Mouse (Mus musculus) T-helper 2 cell (primary cell): ENCODE results near the gene Cd274.
"Not testable (repeated sequence)": the region's sequence is repeated elsewhere in the genome, so short reads cannot be mapped to it uniquely, and the experiment has no call there.

Experiments
- in situ Hi-C: fragments of 300-600 bp; cut with MboI, MseI; formaldehyde crosslinking; loops from one replicate; pipeline ENCODE4 v1.15.1; 2025; ENCODE audit warnings: high pct_unique_total_duplicates

Gene Cd274

DNA sequence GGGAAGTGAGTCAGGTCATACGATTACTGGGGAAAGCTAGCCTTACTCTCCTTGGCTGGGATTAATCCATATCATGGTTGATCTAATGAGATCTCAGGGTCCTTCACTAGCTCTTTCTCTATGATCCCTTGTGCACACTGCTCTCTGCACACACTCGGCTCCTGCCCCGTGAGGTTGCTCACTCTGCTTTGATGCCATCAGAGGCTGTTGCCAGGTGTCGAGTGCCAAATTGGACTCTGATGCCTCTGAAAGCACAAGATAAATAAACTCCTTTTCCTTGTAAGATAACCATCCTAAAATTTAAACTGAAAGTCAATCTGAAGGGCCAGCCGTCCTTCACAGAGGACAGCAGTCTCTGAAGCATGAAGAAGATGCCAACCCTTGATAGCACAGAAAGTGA, 23.2 kb downstream of the Cd274 start:
- in situ Hi-C loops: no loop called here

DNA sequence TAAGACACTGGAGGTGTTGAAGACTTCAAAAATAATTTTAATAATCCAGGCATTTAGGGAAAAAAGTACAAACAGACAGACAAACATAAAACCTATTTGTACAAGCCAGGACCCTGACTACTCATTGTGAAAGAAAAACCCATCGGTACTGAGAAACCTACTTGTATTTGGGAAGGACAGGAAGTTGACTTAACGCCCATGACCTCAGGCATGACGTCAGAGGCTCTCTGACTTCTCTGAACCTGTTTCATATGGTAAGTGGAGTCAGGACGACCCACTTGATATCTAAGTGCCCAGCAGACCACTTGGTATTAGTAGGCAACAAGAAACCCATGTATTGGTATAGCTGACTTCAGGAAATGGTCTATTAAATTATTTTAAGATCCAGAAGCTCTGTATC, 24.0 kb downstream of the Cd274 start:
- in situ Hi-C loops: no loop called here

DNA sequence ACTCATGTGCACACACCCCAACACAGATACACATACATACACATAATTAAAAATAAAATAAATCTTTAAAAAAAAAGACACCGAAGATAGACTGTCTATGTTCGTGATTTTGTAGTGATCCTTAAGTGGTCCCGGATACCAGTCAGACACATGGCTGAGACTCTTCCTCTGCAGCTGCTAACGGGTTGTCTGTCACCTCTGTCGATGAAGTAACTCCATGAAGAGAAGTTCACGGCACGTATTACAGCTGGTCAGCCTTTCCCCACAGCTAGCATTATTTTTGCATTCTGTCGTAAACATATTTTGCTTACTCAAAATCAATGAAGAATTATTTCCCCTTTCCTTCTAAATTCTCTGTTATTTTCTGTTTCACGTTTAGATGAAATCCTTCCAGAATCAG, 26.1 kb downstream of the Cd274 start:
- in situ Hi-C loops: no loop called here

DNA sequence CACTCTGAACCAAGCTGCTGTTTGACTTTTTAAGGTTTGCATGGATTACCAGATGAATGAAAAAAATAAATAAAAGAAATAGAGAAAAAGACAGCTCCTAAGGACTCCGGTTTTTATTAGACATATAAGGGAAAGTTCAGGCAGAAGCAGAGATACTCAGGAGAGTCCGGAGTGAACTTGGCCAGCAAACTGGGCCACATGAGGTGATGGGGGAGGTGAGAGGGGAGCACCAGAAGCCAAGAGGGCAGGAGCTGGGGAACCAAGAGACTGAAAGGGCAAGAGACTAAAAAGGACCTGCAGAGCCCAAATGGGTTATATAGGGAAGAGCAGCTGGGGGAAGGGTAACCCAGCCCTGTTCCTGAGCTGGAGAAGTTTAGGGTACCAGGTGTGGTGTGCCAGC, 27.5 kb downstream of the Cd274 start:
- in situ Hi-C loops: no loop called here

DNA sequence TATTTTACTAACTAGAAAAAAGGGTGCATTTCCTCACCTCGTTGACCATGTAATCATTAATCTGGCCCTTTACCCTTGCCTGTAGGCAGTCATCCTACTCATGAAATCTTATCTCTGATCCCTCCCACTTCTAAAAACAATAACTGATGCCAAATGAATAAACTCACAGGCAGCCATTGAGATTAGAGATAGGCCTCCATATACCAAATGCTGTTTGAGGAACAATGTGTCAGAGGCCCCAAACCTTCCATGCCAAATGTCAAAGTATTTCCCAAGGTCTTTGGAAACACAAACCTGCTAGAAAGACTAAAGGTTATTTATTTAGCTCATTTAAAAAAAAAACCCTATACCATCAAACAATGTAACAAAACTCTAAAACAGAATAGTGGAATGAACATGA, 29.1 kb downstream of the Cd274 start:
- in situ Hi-C loops: no loop called here

DNA sequence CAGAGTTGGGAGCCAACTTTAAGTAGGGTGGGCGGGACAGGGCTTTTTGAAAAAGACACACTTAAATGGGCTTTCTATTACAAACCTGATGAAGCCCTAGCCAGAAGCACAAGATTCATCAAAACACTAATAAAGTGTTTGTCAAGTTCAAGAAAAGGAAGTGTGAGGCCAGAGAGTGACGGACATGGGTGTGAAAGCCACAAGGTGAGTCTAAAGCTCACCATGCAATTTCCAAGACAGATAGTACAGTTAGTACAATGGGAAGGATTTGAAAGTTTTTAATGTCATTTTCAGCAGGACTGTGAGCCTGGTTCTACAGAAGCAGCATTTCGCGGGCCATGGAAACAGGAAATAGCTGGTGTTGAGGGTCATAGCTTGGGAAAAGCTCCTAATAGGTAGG, 32.5 kb downstream of the Cd274 start:
- in situ Hi-C loops: no loop called here

DNA sequence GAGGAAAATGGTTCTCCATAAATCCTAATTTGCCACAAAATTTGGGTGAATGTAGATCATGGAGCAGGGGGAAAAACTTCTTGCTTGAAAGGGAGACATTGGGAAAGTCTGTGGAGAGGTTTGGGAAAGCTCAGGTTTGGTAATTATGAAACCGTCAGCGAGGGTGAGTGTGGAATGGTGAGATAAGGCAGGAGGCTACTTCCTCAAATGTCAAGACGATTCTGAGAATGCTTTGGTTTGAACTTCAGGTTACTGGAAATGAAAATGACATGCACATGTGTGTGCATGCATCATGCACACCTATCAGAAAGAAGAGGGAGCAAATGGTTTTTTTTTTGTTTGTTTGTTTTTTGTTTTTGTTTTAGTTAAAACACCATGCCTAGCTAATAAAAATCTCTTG, 33.2 kb downstream of the Cd274 start:
- in situ Hi-C loops: no loop called here

DNA sequence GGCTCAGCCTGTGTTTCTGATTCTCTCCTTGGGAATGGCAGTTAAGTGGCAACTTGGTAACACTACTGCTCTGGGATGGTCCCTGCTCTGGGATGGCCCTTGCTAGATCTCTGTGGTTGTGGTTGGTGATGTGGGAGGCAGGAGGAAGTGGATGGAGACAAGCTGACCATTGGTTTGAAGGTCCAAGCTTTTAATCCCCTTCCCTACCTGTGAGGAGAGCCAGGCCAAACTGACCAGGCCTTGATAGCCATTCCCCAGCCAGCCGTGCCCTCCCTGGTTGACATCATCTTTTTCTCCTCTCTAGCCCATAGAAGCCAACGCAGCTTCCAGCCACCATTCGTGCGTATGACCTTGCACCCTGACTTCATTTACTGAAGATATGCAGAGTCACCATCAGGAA, 35.4 kb downstream of the Cd274 start:
- in situ Hi-C loops: no loop called here

DNA sequence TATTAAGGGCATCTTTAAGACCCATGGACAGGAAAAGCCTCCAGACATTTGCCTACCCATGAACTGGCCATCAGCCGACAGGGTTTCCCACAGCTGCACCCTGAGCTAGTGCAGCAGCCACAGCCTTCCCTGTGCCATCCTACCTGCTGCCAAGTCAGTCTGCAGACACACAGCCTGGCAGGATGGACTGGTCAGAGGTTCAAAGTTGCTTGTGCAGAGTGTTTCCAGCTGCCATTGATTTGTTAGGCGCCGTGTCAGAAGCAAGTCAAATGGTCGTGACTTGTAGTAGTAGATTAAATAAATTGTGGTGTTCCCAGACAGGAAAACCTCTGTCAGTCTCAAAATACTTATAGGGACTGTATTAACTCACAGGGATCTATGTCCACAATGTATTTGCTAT, 36.0 kb downstream of the Cd274 start:
- in situ Hi-C loops: no loop called here

DNA sequence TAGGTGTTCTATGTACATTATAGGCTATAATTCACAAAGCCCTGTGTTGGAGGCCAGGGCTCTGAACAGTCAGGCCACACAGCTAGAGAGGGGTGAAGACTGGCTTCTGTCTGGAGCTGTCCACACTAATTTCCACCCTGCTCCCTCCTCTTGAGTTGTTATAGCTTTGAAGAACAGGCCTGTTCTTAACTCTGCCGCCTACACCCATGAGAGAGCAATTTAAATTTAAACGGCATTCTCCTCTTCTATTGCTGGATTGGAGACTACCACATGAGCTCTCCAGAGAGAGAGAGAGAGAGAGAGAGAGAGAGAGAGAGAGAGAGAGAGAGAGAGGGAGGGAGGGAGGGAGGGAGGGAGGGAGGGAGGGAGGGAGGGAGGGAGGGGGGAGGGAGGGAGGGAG, 38.1 kb downstream of the Cd274 start:
- in situ Hi-C loops: no loop called here

DNA sequence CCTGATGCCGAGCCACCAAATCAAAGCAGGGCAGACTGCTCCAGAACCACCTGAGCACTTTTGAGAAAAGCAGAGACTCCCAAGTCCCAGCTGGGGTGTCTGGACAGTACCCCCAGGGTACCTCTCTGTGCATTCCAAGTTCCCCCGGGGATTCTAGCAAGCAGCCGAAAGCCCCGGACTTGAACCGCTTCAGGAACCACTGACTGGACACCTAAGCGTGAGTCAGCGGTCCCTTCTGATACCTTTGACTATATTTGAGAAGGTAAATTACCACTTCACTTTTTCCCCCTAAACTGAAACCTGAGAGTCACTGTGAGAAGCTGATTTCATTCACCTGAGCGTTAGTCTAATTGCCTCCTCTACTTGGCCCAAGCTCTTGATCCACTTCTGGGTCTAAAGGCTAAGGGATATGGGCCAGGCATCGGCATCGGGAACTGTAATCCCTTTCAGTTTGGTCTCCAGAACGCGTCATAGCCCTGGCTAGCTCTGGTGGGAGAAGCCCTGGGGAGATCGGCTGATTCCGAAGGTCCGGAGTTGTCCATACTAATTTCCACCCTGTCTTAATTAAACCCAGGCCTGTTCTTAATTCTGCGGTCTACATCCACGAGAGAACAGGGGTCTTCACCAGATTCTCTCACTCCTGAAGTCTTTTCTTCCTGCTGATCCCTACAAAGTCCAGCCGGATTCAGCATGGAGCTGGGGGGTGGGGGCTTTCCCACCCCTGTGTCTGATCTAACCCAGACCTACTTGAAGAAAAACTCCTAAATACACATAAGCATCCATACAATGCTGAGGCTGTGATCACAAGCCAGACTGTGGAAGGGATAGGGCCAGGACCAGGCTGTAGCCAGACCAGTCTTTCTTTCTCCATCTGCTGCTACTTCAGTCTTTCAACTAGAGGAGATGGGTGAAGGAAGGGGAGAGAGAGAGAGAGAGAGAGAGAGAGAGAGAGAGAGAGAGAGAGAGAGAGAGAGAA, 39.1 kb downstream of the Cd274 start:
- in situ Hi-C loops: no loop called here

DNA sequence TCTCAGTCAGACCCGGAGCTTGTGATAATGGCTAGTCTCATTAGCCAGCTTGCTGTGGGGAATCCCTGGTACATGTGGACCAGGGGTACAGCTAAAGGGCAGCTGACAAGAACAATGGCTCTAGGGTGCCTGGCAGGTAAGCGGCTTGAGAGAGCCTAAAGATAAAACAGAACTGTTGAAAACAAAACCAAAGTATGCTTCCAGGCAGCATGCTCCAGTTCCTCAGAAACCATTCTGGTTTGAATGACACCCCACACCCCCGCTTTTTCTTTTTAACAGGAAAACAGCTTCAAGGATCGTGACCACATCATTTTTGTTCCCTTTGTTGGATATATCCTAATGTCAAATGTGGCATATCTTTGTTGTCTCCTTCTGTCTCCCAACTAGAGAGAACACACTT, 43.4 kb downstream of the Cd274 start, which contains the start of gene Pdcd1lg2:
Gene Pdcd1lg2, plus strand, starts transcription at position 301 of the 400 bp plus-strand sequence.
- in situ Hi-C loops: no loop called here

DNA sequence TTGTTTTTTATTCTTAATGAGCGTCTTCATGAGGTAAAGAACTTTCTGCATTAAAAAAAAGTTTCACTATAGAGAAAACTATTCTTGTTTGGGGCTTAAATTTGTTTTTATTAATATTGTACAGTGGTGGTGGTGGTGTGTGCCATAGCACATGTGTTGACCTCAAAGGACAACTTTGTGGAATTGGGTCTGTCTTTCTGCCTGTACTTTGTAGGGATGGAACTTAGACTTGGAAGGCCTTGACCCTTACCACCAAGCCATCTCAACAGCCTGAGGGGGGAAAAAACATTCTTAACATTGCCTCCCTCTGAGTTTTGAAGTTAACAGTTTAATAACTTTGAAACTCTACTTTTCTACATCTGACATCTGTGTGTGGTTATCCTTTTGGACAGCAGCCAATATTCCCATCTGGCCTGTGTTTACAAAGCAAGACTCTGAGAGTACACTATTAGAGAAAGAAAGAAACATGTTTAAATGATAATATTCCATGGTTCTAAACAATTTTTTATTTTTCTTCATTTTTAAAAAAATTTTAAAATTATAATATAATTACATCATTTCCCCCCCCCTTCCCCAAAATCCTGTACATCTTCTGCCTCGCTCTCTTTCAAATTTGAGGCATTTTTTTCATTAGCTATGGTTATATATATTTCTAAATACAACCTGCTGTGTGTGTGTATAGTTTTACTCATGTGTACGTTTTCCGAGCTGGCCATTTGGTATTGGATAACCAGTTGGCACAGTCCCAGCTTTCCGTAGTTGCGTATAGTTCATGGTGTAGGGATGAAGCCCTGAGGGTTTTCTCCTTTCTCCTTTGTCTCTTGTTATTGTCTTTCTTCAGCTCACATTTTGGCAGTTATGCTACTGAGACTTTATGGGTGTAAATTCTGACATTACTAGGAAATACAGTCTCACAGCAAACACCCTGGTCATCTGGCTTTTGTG, 45.5 kb downstream of the Cd274 start:
- in situ Hi-C loops: no loop called here

DNA sequence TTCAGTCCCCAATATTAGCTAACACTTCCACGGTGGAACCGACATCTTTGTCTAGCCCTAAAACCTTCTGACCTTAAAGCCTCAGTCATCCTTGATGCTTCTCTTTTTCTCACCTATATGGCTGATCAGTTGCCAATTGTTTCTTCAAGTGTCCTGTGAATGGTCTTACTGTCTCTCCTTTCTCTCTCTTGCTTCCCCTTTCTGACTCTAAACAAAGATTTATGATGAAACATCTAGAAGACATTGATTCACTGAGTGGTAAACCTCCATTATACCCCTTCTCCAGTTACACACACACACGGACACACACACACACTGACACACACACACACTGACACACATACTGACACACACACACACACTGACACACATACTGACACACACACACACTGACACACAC, 47.3 kb downstream of the Cd274 start:
- in situ Hi-C loops: no loop called here

DNA sequence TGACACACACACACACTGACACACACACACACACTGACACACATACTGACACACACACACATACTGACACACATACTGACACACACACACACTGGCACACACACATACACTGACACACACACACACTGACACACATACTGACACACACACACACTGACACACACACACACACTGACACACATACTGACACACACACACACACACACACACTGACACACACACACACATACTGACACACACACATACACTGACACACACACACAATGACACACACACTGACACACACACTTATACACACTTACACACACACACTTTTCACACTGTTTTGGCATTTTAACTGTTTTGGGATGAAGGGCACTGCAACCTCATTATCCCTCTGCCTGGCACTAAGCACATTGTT, 47.7 kb downstream of the Cd274 start:
- in situ Hi-C loops: not testable (repeated sequence)

DNA sequence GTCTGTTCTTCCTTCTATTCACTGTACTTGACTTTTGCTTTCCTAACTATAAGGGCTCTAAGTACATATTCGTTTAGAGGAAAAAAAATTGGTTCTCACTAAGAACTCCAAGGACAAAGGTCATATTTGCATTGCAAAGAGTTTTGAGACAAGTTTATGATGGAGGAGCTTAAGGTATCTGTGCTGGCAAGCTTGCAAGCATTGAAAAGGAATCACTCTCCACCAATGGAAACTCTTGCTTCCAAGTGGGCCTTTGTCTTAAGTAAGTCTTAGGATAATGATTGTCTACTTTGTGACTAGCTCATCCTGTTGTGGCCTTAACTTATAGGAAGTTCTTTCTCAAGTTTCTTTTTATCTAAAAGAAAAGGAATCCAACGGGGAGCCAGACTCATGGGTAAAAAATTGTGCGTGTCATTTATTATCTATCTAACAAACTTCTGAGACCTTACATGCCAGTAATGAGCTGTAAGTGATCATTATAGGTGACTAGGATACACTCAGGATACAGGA, 49.2 kb downstream of the Cd274 start:
- in situ Hi-C loops: no loop called here

DNA sequence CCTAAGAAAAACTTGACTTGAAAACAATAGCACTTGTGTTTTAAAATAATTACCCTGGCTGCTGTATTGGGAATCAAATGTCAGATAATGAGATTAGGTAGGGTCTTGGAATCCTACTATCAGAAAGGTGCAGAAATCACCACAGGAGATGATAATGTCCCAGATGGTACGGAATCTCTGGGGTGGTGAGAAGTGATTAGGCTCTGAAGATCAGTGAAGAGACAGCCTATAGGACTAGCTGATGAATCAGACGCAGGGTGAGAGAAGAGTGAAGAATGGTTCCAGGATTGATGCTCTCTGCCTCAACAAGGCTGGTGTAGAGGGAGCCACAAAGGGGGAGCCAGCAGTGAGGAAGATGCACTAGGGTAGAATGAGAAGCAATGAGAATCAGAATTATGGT, 49.9 kb downstream of the Cd274 start:
- in situ Hi-C loops: no loop called here

DNA sequence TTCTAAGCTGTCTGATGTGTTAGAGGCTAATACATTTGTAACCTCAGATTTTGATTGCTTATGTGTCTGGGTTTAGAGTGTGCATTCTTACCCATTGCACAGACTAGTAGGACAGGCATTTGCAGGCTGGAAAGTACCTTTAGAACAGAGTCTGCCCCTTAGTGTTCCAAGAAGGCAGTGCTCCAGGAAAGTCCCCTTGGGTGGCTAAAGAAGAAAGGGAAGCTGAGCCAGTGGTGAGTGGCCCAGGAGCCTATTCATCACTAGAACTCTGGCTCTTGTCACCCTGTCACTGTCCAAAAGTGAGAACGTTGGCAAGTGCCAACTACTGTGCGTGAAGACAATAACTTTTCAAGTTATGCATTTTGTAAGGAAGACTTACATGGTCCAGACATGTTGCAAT, 50.6 kb downstream of the Cd274 start:
- in situ Hi-C loops: no loop called here

DNA sequence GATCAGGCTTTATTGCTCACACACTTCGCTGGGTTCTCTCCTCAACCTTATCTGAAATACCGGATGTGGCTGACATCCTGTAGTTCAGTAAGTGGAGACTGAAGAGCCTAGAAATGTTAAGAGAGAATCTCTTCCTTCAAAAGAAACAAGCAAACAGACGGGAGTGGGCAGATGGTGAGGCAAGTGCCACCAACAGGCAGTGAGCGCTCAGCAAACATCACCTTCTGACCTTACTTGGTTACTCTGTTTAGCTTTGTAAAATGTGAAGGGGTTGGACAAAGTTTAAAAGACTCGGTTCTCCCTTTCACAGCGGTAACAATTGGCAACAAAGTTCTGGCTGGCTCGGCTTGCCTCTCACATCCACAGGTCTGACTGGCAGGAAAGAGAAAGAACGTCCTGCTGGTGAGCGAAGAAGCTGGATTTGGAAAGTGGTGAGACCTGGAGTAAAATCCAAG, 51.4 kb downstream of the Cd274 start:
- in situ Hi-C loops: no loop called here

DNA sequence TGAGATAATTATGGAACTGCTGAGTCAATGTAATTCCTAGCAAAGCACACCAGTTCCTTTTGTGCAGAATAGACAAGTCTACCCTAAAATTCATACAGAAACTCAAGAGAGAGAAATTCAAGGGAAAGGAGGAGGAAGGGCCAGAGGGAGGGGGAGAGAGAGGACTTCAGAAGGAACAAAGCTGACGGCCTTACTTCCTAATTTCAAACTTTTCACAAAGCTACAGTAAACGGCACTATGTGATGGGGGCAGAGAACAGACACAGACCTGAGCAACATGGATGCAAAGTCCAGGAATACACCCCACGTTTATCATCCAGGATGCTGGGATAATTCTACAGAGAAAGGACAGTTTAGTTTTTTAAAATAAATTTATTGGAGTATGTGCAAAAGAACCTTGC, 52.3 kb downstream of the Cd274 start:
- in situ Hi-C loops: no loop called here

DNA sequence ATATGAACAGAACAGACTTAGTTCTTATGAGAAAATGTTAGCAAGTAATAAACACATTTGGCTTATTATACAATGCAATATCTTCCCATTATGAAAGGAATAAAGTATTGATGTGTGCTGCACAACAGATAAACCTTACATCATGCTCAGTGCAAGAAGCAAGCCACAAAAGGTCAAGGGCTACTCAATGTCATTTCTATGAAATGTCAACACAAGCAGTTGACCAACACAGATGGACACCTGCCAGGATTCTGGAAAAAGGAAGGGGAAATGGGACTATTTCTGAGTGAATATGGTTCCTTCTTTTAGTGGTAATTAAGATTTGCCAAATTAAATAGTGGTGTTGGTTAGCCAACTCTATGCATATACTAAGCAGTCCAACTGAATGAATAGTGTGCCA, 52.7 kb downstream of the Cd274 start:
- in situ Hi-C loops: no loop called here

DNA sequence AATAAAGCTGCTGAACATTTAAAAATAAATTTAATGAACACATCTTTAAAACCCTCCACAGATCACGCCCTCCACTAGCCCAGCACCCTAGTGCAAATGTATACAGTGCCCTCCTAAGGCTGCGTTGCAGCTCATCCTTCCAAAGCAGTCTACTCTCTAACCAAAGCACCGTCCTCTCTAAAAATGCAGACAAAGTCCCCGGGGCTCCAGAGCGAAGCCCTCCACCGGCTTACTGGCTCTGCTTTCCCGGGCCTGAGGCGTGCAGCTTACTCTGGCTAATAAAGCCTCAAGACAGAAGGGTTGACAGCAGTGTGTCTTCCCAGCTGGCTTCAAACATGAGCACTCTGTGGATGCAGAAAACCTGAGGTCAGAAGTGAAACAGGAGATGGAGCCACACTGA, 53.1 kb downstream of the Cd274 start:
- in situ Hi-C loops: no loop called here
